Mouse (Mus musculus) testis, adult 2 months (tissue): ENCODE data around the gene St6galnac4.

Experiments used
- CTCF ChIP-seq: fragments of 200-500 bp; IDR thresholded peaks from 2 replicates; pipeline ENCODE4 v1.5.1; 2012; ENCODE audit warnings: low read depth, mild to moderate bottlenecking, inconsistent platforms, low read length, moderate library complexity; ENCODE audit not compliant: control insufficient read depth, insufficient read depth, insufficient replicate concordance
- POLR2A ChIP-seq: fragments of 200-500 bp; IDR thresholded peaks from 2 replicates; pipeline ENCODE4 v1.6.1; 2012; ENCODE audit warnings: low read depth, mild to moderate bottlenecking, inconsistent platforms, low read length, moderate library complexity; ENCODE audit not compliant: control insufficient read depth

DNA sequence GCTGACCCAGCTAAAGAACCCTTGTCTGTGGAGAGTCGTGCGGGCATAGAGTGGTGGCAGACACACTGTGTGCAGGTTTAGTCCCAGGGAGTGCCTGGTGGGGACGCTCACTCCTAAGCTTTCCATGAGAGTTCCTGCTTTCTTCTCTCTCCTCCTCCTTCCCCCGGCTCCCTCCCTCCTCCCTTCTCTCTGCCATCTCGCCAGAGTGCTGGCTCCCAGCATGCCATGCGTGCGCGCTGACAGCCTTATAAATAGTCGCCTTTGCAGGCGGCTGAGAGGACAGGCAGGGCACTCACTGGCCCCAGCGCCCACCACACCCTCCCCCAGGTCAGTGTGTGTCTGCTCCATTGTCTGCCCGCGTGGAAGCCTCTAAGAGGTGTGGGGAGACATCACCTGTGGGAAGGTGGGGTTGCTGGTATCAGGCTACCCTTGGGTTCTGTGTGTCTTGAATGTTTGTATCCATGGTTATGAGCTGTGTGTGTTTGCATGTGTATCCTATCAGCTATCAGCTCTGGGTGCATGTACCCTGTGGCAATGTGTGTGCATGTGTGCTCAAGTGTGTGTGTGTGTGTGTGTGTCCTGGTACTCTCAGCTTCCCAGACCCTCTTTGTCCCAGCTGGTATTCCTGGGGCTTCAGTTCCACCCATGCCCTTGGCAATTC is 38.4 kb downstream of the St6galnac4 start:
- TF ChIP-seq POLR2A (peak; percentile 60), CTCF (no peak)
